Mouse (Mus musculus): ENCODE results near the gene Vmn1r169. TPM values are rescaled to one million over a fixed set of nuclear protein-coding genes. Genes with fewer than 3 reads are reported as not detected.

The Vmn1r169 gene
- not detected for polyA plus RNA-seq (2017; shearing (Covaris generic))

GRCm38 (mm10) chr7:23575226-23575625 lies at the start of gene Vmn1r169:
TSS of gene Vmn1r169 (plus strand) at chr7:23575526.

GRCm38 (mm10) chr7:23539432-23539831 lies 35.9 kb upstream of the Vmn1r169 start, which contains the start of gene Vmn1r168:
TSS of gene Vmn1r168 (plus strand) at chr7:23539732.

GRCm38 (mm10) chr7:23605875-23606274 lies 30.5 kb downstream of the Vmn1r169 start, which contains the start of gene Vmn1r170:
TSS of gene Vmn1r170 (plus strand) at chr7:23606175.

Other genes starting within 250 kb of the Vmn1r169 start
- gene Nlrp5, start 189.6 kb upstream of the Vmn1r169 start, polyA plus RNA-seq (2017; shearing (Covaris generic)) = not detected
- not detected for gene Vmn1r167, start 68.3 kb upstream of the Vmn1r169 start, polyA plus RNA-seq (2017; shearing (Covaris generic))
- gene Vmn1r168, start 35.8 kb upstream of the Vmn1r169 start, polyA plus RNA-seq (2017; shearing (Covaris generic)) = not detected
- gene Vmn1r170, start 30.6 kb downstream of the Vmn1r169 start, polyA plus RNA-seq (2017; shearing (Covaris generic)) = not detected
- gene Vmn1r171, start 55.2 kb downstream of the Vmn1r169 start, polyA plus RNA-seq (2017; shearing (Covaris generic)) = not detected
- not detected for gene Vmn1r172, start 82.8 kb downstream of the Vmn1r169 start, polyA plus RNA-seq (2017; shearing (Covaris generic))
- gene Vmn1r173, start 125.2 kb downstream of the Vmn1r169 start, polyA plus RNA-seq (2017; shearing (Covaris generic)) = not detected
- gene Vmn1r174, start 176.7 kb downstream of the Vmn1r169 start, polyA plus RNA-seq (2017; shearing (Covaris generic)) = 0.05 TPM
- gene Vmn1r175, start 235.1 kb downstream of the Vmn1r169 start, polyA plus RNA-seq (2017; shearing (Covaris generic)) = not detected

Data from inflammation-experienced regulatory T-cells, adult 16 weeks (primary cell).